Mouse (Mus musculus): ENCODE measurements around the gene Polr1a.

DNA sequence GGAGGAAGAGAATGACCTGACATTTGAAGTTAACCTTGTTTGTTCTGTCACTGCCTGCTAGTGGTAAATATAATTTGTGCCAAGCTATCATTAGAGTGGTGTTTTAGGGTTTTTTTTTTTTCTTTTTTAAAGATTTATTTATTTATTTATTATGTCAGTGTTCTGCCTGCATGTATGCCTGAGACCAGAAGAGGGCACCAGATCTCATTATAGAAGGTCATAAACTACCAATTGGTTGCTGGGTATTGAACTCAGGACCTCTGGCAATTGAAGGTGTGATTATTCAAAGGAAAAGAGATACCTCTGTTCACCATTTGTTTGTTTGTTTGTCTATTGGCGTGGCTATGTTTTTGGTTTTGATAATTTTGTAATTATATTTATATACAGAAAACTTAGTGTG is 40.0 kb upstream of the Polr1a start:
- TF ChIP-seq CTCF (IDR thresholded peaks at IDR 0.05; ENCODE audit: low read depth): peak; percentile 20; the same call in 1 of the 2 replicates
- no peak for TF ChIP-seq EP300 (IDR thresholded peaks at IDR 0.05; ENCODE audit: low read depth)
